Mouse (Mus musculus) forebrain, embryonic 12.5 days (tissue): ENCODE measurements around the gene Gm10130. TPM values are rescaled to one million over a fixed set of nuclear protein-coding genes. Genes with fewer than 3 reads are reported as not detected.
"Not testable (repeated sequence)": the region's sequence is repeated elsewhere in the genome, so short reads cannot be mapped to it uniquely, and the experiment has no call there.

Experiments
- ATAC-seq: fragments of 200-750 bp; cut with Nextera tagmentation; 2 replicates; pipeline ENCODE4 v1.8.0; 2017; ENCODE audit warnings: moderate TSS enrichment; ENCODE audit not compliant: low FRiP score
- H3K27ac ChIP-seq: fragments of 300-500 bp; sonication (generic); 2 replicates; pipeline ENCODE4 v1.5.1; 2016; ENCODE audit warnings: mild to moderate bottlenecking
- H3K27me3 ChIP-seq: fragments of 300-500 bp; sonication (generic); 2 replicates; pipeline ENCODE4 v1.6.1; 2016; ENCODE audit warnings: mild to moderate bottlenecking
- H3K36me3 ChIP-seq: fragments of 300-500 bp; sonication (generic); replicated peaks from 2 replicates; pipeline ENCODE4 v1.6.1; 2016; ENCODE audit warnings: mild to moderate bottlenecking
- H3K4me1 ChIP-seq: fragments of 300-500 bp; sonication (generic); 2 replicates; pipeline ENCODE4 v1.6.1; 2016
- H3K4me2 ChIP-seq: fragments of 300-500 bp; sonication (generic); 2 replicates; pipeline ENCODE4 v1.6.1; 2016; ENCODE audit warnings: mild to moderate bottlenecking, moderate library complexity
- H3K4me3 ChIP-seq: fragments of 300-500 bp; sonication (generic); replicated peaks from 2 replicates; pipeline ENCODE4 v1.5.1; 2016; ENCODE audit warnings: mild to moderate bottlenecking
- H3K9ac ChIP-seq: fragments of 300-500 bp; sonication (generic); 2 replicates; pipeline ENCODE4 v1.6.1; 2016; ENCODE audit warnings: mild to moderate bottlenecking
- H3K9me3 ChIP-seq: fragments of 300-500 bp; sonication (generic); 2 replicates; pipeline ENCODE4 v1.6.1; 2016
- WGBS: fragments of 180-500 bp; shearing (Covaris S2); methylation state at CpG from one replicate; pipeline ENCODE4 v1.1.7; 2016; 5-methylcytosine and 5-hydroxymethylcytosine counted together
- polyA plus RNA-seq: library from polyadenylated mRNA; unstranded; fragments of >200 nt; fragmentation: Nextera tagmentation; extraction: Ambion mirVana; gene quantifications from 2 replicates; pipeline ENCODE4 v1.2.1, GENCODE M21; 2016

Gm10130 gene
- polyA plus RNA-seq: 3.3 TPM in 1 of 2 replicates, not detected in the other

- H3K36me3 ChIP-seq: peaks cover 33% of the 10 kb centered on the region
- no peak within 1 kb of the TSS for H3K9ac ChIP-seq
- 91% methylated on average over 5 of the region's 5 CpGs for WGBS
- no peak for ATAC-seq
- no peaks in the 10 kb centered on the region for H3K27me3 ChIP-seq
- no peak within 1 kb of the TSS for H3K4me3 ChIP-seq
- no peak within 1 kb of the TSS for H3K4me2 ChIP-seq
- H3K27ac ChIP-seq: no peak within 1 kb of the TSS
- no peaks in the 10 kb centered on the region for H3K4me1 ChIP-seq
- H3K9me3 ChIP-seq: peaks cover 27% of the 10 kb centered on the region
Observed at GRCm38 (mm10) chr2:150323402-150323801, at the start of gene Gm10130. Gene Gm10130 (plus strand): TSS chr2:150323702.

- Histone ChIP-seq H3K4me3 (no peak overlapping the region), H3K27me3 (no peaks in the 10 kb centered on the region)
Observed at GRCm38 (mm10) chr2:150293669-150294068, 29.8 kb upstream of the Gm10130 start.

GRCm38 (mm10) chr2:150299096-150299495 lies 24.4 kb upstream of the Gm10130 start:
- H3K27me3 ChIP-seq: no peaks in the 10 kb centered on the region
- ATAC-seq: no peak
- H3K36me3 ChIP-seq: no peaks in the 10 kb centered on the region
- WGBS: 43% methylated on average over 1 of the region's 1 CpGs
- H3K27ac ChIP-seq: no peak overlapping the region
- no peak overlapping the region for H3K4me3 ChIP-seq
- no peaks in the 10 kb centered on the region for H3K4me1 ChIP-seq
- H3K4me2 ChIP-seq: no peak overlapping the region
- no peak overlapping the region for H3K9ac ChIP-seq
- no peaks in the 10 kb centered on the region for H3K9me3 ChIP-seq

More at GRCm38 (mm10) chr2:150293669-150294068, 29.8 kb upstream of the Gm10130 start:
- 88% methylated on average over 6 of the region's 6 CpGs for WGBS
- Histone ChIP-seq H3K9me3 (0 out of 2 replicates have a peak, but pooled peaks cover 3% of the 10 kb centered on the region), H3K27ac (no peak overlapping the region), H3K36me3 (no peaks in the 10 kb centered on the region), H3K4me2 (no peak overlapping the region), H3K4me1 (no peaks in the 10 kb centered on the region), H3K9ac (no peak overlapping the region)
- ATAC-seq: no peak

- no peaks in the 10 kb centered on the region for H3K4me1 ChIP-seq
- WGBS: 87% methylated on average over 10 of the region's 10 CpGs
- H3K4me2 ChIP-seq: no peak overlapping the region
- H3K27me3 ChIP-seq: no peaks in the 10 kb centered on the region
- ATAC-seq: no peak
- no peak overlapping the region for H3K4me3 ChIP-seq
- H3K27ac ChIP-seq: no peak overlapping the region
- no peaks in the 10 kb centered on the region for H3K36me3 ChIP-seq
- no peak overlapping the region for H3K9ac ChIP-seq
- H3K9me3 ChIP-seq: no peaks in the 10 kb centered on the region
Observed at GRCm38 (mm10) chr2:150307183-150307773, 16.2 kb upstream of the Gm10130 start.

GRCm38 (mm10) chr2:150310952-150311884 lies 12.3 kb upstream of the Gm10130 start:
- not testable (repeated sequence) for H3K27me3 ChIP-seq, H3K36me3 ChIP-seq, H3K27ac ChIP-seq, H3K4me1 ChIP-seq, H3K9me3 ChIP-seq
- 15% methylated on average over 19 of the region's 19 CpGs for WGBS
- ATAC-seq: peak; percentile 98
- Histone ChIP-seq H3K4me3 (peak overlapping the region; percentile 50), H3K9ac (peak overlapping the region; percentile 56), H3K4me2 (peak overlapping the region; percentile 54)

GRCm38 (mm10) chr2:150316140-150316539 lies 7.4 kb upstream of the Gm10130 start:
- Histone ChIP-seq H3K27me3 (no peaks in the 10 kb centered on the region), H3K4me3 (no peak overlapping the region), H3K36me3 (peaks cover 16% of the 10 kb centered on the region), H3K4me1 (no peaks in the 10 kb centered on the region), H3K9me3 (peaks cover 30% of the 10 kb centered on the region), H3K27ac (no peak overlapping the region), H3K4me2 (no peak overlapping the region), H3K9ac (no peak overlapping the region)
- no peak for ATAC-seq

- Histone ChIP-seq H3K27me3 (no peaks in the 10 kb centered on the region), H3K27ac (no peak overlapping the region), H3K36me3 (peaks cover 22% of the 10 kb centered on the region), H3K4me1 (no peaks in the 10 kb centered on the region), H3K9ac (no peak overlapping the region), H3K4me3 (no peak overlapping the region), H3K9me3 (peaks cover 35% of the 10 kb centered on the region), H3K4me2 (no peak overlapping the region)
- ATAC-seq: no peak
- WGBS: 100% methylated on average over 1 of the region's 1 CpGs
Observed at GRCm38 (mm10) chr2:150318973-150319372, 4.5 kb upstream of the Gm10130 start.

- H3K27ac ChIP-seq, H3K36me3 ChIP-seq, H3K27me3 ChIP-seq, H3K9ac ChIP-seq, H3K4me3 ChIP-seq, H3K4me1 ChIP-seq, H3K9me3 ChIP-seq, H3K4me2 ChIP-seq, ATAC-seq: not testable (repeated sequence)
Observed at GRCm38 (mm10) chr2:150357136-150357535, 33.6 kb downstream of the Gm10130 start.

- 6% methylated on average over 17 of the region's 17 CpGs for WGBS
- peak within 1 kb of the TSS; percentile 47 for H3K4me2 ChIP-seq
Observed at GRCm38 (mm10) chr2:150362113-150362877, 38.8 kb downstream of the Gm10130 start, which contains the start of gene 3300002I08Rik. Gene 3300002I08Rik (minus strand): TSS chr2:150362765.

GRCm38 (mm10) chr2:150362878-150363229 lies 39.4 kb downstream of the Gm10130 start:
- no peak for ATAC-seq
- no peaks in the 10 kb centered on the region for H3K9me3 ChIP-seq
- WGBS: 17% methylated on average over 4 of the region's 4 CpGs

More at GRCm38 (mm10) chr2:150362113-150362877, 38.8 kb downstream of the Gm10130 start, which contains the start of gene 3300002I08Rik:
- Histone ChIP-seq H3K4me3 (peak within 1 kb of the TSS; percentile 60), H3K9ac (peak within 1 kb of the TSS; percentile 73), H3K27ac (peak within 1 kb of the TSS; percentile 88)
- not testable (repeated sequence) for H3K36me3 ChIP-seq, H3K9me3 ChIP-seq, H3K27me3 ChIP-seq, H3K4me1 ChIP-seq
- peak; percentile 99 for ATAC-seq

GRCm38 (mm10) chr2:150385553-150386106 lies 62.1 kb downstream of the Gm10130 start:
- not testable (repeated sequence) for H3K9ac ChIP-seq, H3K4me3 ChIP-seq, H3K27me3 ChIP-seq, H3K27ac ChIP-seq, ATAC-seq, H3K4me1 ChIP-seq, H3K4me2 ChIP-seq, H3K36me3 ChIP-seq
- WGBS: 96% methylated on average over 19 of the region's 19 CpGs
- peaks cover 13% of the 10 kb centered on the region; the same call in 1 of the 2 replicates for H3K9me3 ChIP-seq

More at GRCm38 (mm10) chr2:150362878-150363229, 39.4 kb downstream of the Gm10130 start:
- peak overlapping the region; percentile 73; the same call in 1 of the 2 replicates for H3K9ac ChIP-seq
- H3K27ac ChIP-seq: peak overlapping the region; percentile 36; the same call in 1 of the 2 replicates
- no peaks in the 10 kb centered on the region for H3K36me3 ChIP-seq
- peak overlapping the region; percentile 47 for H3K4me2 ChIP-seq
- H3K4me3 ChIP-seq: peak overlapping the region; percentile 60
- no peaks in the 10 kb centered on the region for H3K27me3 ChIP-seq
- H3K4me1 ChIP-seq: peaks cover 2% of the 10 kb centered on the region; the same call in 1 of the 2 replicates
